Comparison of ENCODE assay signal across 9 mouse cellular contexts in genomic region chr5:28466351-28466750, GRCm38 (mm10). TPM values are rescaled to one million over a fixed set of nuclear protein-coding genes. Genes with fewer than 3 reads are reported as not detected.
DNase-seq lines count a peak whose midpoint lies in the region; ATAC-seq and TF ChIP-seq lines count a peak whose summit lies in the region.
"Had no signal": no experiment of that assay in that cellular context is flagged by ENCODE, and none has a peak within 500 bp of the region (broad histone marks: within the 10 kb centered on the region; RNA-seq: fewer than 3 reads in every experiment).

No protein-coding gene starts in this region.

- intact Hi-C loops in left cerebral cortex, postnatal 4 days (cut with DNase I): loop anchor here (5.0 to 10.0 kb wide), 2 partner anchors 571 to 728 kb away; partner anchors contain the start of gene Rnf32

- H3K4me1 ChIP-seq in liver, embryonic 12.5 days: no peaks in the 10 kb centered on the region
- peaks cover 58% of the 10 kb centered on the region for H3K4me1 ChIP-seq in forebrain, embryonic 10.5 days
- H3K4me1 ChIP-seq in hindbrain, postnatal 0 days (ENCODE audit: insufficient read depth, low read length): no peaks in the 10 kb centered on the region
- H3K4me1 ChIP-seq in neural tube, embryonic 13.5 days (replicated peaks): peaks cover 44% of the 10 kb centered on the region

- H3K36me3 ChIP-seq in liver, embryonic 12.5 days: no peaks in the 10 kb centered on the region
- H3K36me3 ChIP-seq in forebrain, embryonic 10.5 days (replicated peaks): no peaks in the 10 kb centered on the region
- no peaks in the 10 kb centered on the region for H3K36me3 ChIP-seq in hindbrain, postnatal 0 days (ENCODE audit: insufficient read depth, low read length)
- H3K36me3 ChIP-seq in neural tube, embryonic 13.5 days: no peaks in the 10 kb centered on the region

- DNase-seq in liver: no peak
- no peak for DNase-seq in forebrain, embryonic 10.5 days (ENCODE audit: extremely low spot score, low spot score)
- DNase-seq in hindbrain, postnatal 0 days (ENCODE audit: low spot score): no peak
- no peak for DNase-seq in layer of hippocampus, adult 9-11 months
- DNase-seq in retina, embryonic 14.5 days (ENCODE audit: low spot score): no peak
- no peak for DNase-seq in left cerebral cortex, postnatal 4 days

- H3K27ac ChIP-seq in liver, embryonic 12.5 days: no peak overlapping the region
- peak overlapping the region; percentile 44; the same call in 1 of the 2 replicates for H3K27ac ChIP-seq in forebrain, embryonic 10.5 days
- H3K27ac ChIP-seq in hindbrain, postnatal 0 days: peak overlapping the region; percentile 52; the same call in 1 of the 2 replicates
- peak overlapping the region; percentile 63 for H3K27ac ChIP-seq in neural tube, embryonic 13.5 days (replicated peaks)

- no peak overlapping the region for H3K9ac ChIP-seq in liver, embryonic 12.5 days
- H3K9ac ChIP-seq in hindbrain, postnatal 0 days (replicated peaks; ENCODE audit: low read length): peak overlapping the region; percentile 38
- peak overlapping the region; percentile 68 for H3K9ac ChIP-seq in neural tube, embryonic 13.5 days

- H3K4me2 ChIP-seq in liver, embryonic 12.5 days: peak overlapping the region; percentile 7; the same call in 1 of the 2 replicates
- H3K4me2 ChIP-seq in hindbrain, postnatal 0 days (ENCODE audit: low read depth, low read length): peak overlapping the region; percentile 88
- H3K4me2 ChIP-seq in neural tube, embryonic 13.5 days: peak overlapping the region; percentile 82

- H3K4me3 ChIP-seq in liver, embryonic 12.5 days: no peak overlapping the region
- H3K4me3 ChIP-seq in forebrain, embryonic 10.5 days: peak overlapping the region; percentile 58
- H3K4me3 ChIP-seq in hindbrain, postnatal 0 days (ENCODE audit: low read length): peak overlapping the region; percentile 62
- H3K4me3 ChIP-seq in neural tube, embryonic 13.5 days: peak overlapping the region; percentile 51

- TF ChIP-seq CTCF in hindbrain, postnatal 0 days (IDR thresholded peaks at IDR 0.05; ENCODE audit: low read depth): no peak

- no peak for ATAC-seq in liver, embryonic 12.5 days
- ATAC-seq in hindbrain, postnatal 0 days: no peak
- no peak for ATAC-seq in neural tube, embryonic 13.5 days (ENCODE audit: low read depth)

- no peaks in the 10 kb centered on the region for H3K9me3 ChIP-seq in liver, embryonic 12.5 days (replicated peaks)
- H3K9me3 ChIP-seq in forebrain, embryonic 10.5 days: no peaks in the 10 kb centered on the region
- no peaks in the 10 kb centered on the region for H3K9me3 ChIP-seq in hindbrain, postnatal 0 days (ENCODE audit: low read length)
- no peaks in the 10 kb centered on the region for H3K9me3 ChIP-seq in neural tube, embryonic 13.5 days

- 3% methylated on average over 13 of the region's 15 CpGs for WGBS in liver, embryonic 12.5 days (ENCODE audit: insufficient replicate concordance)
- WGBS in forebrain, embryonic 10.5 days: under 1% methylated on average over 15 of the region's 15 CpGs
- 3% methylated on average over 15 of the region's 15 CpGs for WGBS in hindbrain, postnatal 0 days
- 1% methylated on average over 15 of the region's 15 CpGs for WGBS in neural tube, embryonic 13.5 days

- H3K27me3 ChIP-seq in liver, embryonic 12.5 days (replicated peaks): peaks cover 95% of the 10 kb centered on the region
- peaks cover 97% of the 10 kb centered on the region for H3K27me3 ChIP-seq in forebrain, embryonic 10.5 days (ENCODE audit: poor library complexity, severe bottlenecking)
- H3K27me3 ChIP-seq in hindbrain, postnatal 0 days (ENCODE audit: insufficient read depth, low read length): peaks cover 65% of the 10 kb centered on the region
- peaks cover 100% of the 10 kb centered on the region for H3K27me3 ChIP-seq in neural tube, embryonic 13.5 days

RNA-seq across cellular contexts. Expression of gene Shh, which starts 0.7 kb away (rescaled TPM):
- not detected in 2 replicates for polyA plus RNA-seq in liver, embryonic 12.5 days (2016; fragmentation: Nextera tagmentation; extraction: Ambion mirVana)
- 2.3 and 2.6 TPM in 2 replicates for polyA plus RNA-seq in forebrain, embryonic 10.5 days (2016; fragmentation: Nextera tagmentation; extraction: Ambion mirVana)
- 3.3 and 4.2 TPM in 2 replicates for total RNA-seq in hindbrain, postnatal 0 days (2014; rRNA removed)
- 0.84 TPM in 2 replicates for polyA plus RNA-seq in hindbrain, postnatal 0 days (2015; fragmentation: Nextera tagmentation; extraction: Ambion mirVana)
- 1.9 and 2.0 TPM in 2 replicates for polyA plus RNA-seq in neural tube, embryonic 13.5 days (2015; fragmentation: Nextera tagmentation; extraction: Ambion mirVana)
- total RNA-seq in left cerebral cortex, postnatal 4 days (2021): 1 to 10 TPM; 1.9 to 2.6 TPM
- total RNA-seq: neutrophil, adult 5-6 weeks had no signal

Comparison
In these comparisons a context has a peak if more than half of its experiments do, and no peak if none do; other contexts are left out.
1. H3K4me2 ChIP-seq: peak in every context shown above with its lines; median percentile 88 in hindbrain, postnatal 0 days; 82 in neural tube, embryonic 13.5 days; 7 in liver, embryonic 12.5 days.